Mouse (Mus musculus): ENCODE results near the gene Apbb2.

Gene Apbb2

DNA sequence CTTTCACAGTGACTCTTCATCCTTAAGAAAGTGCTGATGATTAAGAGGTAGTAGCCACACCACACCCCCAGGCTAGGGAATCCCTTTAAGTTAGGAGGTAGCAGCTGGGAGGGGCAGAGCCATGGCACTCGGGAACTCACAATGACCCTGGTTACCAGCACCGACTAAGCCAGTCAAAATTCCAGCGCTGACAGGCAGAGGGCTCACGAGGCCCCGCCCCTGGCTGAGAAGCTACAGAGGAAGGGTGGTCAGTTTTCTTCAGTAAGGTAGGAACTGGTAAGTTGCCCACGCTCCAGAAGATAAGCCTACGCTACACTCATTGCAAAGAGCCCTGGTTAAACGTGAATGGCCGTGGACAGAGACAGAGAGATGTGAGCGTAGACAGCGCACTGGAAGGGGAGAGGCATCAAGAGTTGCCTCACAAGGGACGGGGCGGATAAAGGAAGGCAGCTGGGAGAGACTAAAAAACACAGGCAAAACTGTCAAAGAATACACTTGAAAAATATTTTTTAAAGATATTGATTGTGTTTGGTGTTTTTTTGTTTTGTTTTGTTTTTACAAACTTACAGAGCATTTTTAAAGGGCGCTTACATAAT lies 100.1 kb downstream of the Apbb2 start:
- no peak for DNase-seq (ENCODE audit: low spot score in 2 of 2)

DNA sequence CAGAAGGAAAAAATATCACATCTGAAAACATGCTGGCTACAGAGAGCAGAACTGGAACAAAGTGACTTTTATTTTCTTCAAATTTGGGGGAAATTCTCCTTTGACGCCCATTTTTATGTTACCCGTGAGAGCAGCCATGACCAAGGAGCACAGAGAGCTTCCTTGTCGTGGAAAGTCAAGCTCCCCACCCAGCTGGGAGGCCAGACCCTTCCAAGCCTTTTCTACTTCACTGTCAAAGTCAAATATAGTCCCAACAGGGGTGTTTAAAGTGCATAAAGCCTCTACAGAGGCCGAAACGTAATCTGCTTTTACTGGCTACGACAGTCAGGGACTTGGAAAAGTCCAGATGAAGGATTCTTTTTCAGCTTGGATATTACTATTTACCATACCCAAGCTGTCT lies 101.1 kb downstream of the Apbb2 start:
- DNase-seq (ENCODE audit: low spot score in 2 of 2) = no peak

DNA sequence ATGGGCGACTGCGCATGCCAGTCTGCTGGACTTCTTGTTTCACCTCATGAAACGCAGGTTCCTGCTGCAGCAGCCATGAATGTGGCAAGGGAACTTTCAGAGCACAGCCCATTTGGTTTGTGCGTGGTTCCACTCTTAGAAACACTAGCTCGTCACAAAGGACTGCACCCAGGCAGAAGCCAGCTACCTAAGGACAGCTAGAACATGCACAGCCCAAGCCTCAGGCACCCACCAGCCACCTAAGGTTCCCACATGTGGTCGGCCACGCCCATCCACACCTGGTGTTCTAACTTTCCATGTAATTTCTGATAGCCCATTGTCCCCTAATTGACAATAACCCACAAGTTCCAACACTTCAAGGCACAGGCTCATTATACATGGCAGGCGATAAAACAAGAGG lies 102.3 kb downstream of the Apbb2 start:
- no peak for DNase-seq (ENCODE audit: low spot score in 2 of 2)

DNA sequence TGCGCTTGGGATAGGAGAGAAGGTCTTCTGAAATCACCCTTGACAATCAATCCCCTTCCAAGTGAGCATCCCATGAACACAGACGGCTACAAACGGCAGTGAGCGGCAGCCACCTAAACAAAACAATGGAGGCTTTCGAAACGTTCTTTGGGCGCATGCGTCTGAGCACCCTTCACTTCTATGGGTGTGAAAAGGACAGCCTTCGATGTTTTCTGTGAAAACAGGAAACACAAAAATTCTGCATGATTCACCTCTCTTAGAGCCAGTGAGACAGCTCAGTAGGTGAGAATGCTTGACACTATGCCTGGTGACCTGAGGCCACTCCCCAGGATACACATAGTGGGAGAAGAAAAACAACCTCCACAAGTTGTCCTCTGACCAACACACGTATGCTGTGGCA lies 103.3 kb downstream of the Apbb2 start:
- DNase-seq (ENCODE audit: low spot score in 2 of 2) = no peak

DNA sequence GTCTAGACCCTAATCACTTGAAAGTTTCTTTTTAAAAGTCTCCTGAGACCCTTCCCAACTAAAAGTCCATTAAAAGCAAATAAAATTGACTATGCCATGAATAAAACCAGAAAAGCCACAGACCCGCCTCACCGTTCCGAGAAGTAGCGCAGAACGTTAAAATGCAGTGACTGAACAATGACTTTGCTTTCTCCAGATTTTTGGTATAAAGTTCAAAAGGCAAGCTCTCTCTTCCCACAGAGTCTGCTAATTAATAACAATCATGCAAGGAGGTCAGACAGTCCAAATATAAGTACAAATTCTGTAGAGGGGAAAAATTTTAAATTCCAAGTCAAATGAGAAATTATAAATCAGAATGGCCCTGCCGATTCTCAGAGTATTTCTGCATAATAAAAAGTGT lies 103.9 kb downstream of the Apbb2 start:
- no peak for DNase-seq (ENCODE audit: low spot score in 2 of 2)

DNA sequence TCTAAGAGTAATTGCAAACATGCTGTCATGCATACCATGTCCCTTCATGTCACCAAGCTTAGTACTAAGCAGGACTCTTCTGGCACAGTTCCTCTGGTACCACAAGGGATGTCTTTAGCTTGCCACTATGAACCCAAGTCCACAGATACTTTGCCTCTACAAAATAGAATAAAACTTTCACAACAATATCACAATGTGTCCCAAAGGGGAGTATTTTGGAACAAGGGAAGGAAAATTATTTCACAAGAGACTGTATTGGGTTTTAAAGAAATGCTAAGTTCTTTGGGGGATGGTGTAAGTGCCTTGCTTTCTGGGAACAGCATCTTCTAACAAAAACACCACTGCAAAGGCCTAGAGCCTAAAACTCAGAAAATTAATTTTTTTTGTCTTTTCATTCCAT lies 105.2 kb downstream of the Apbb2 start:
- DNase-seq (ENCODE audit: low spot score in 2 of 2) = no peak

DNA sequence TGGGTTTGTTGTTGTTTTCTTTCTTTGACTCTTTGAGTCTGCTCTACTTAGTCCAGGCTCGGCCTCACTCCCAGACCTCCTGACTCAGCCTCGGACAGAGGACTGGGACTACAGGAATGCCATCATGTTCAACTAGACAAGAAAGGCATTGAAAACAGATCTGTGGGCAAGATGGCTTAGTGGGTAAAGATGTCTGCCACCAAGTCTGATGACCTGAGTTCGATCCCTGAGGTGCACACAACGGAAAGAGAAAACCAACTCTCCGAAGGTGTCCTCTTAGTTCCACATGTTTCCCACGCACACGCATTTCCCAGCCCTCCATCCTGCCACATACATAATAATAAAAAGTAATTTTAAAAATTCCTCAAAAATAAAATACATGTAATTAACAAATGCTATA lies 106.1 kb downstream of the Apbb2 start:
- no peak for DNase-seq (ENCODE audit: low spot score in 2 of 2)

DNA sequence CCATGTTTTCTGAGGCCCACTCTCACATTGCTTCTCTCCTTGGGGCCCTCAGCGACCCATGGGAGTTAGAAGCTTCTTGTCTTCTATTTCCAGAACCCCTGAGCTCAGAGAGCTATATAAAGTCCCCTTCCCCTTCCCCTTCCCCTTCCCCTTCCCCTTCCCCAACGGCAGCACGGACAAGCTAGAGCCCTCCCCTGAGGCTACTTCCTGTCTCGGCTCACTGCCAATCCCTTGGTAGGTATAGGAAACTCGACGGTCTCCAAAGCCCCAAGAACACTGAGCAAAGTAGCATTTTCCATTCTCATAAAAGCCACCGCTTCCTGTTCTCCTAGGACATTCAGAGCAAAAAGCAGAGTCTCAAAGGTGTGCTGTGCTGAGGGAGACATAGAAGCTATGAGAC lies 107.9 kb downstream of the Apbb2 start:
- DNase-seq (ENCODE audit: low spot score in 2 of 2) = no peak

DNA sequence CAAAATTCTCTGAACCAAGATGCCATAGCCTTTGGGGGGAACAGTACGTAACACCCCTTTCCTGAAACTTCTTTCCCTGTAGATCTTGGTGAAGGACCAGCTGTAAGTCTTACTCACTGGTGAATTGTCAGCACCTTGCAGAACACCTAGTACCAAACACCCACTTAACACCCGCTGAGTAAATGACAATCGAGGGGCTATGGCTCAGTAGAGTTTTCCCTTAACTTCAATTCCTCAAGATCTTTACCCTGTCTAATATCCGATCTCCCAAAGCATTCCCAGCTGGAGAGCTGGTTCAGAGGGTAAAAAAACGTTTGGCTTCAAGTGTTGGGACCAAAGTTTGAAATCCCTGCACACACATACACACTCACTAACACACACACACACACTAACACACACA lies 109.4 kb downstream of the Apbb2 start:
- no peak for DNase-seq (ENCODE audit: low spot score in 2 of 2)

DNA sequence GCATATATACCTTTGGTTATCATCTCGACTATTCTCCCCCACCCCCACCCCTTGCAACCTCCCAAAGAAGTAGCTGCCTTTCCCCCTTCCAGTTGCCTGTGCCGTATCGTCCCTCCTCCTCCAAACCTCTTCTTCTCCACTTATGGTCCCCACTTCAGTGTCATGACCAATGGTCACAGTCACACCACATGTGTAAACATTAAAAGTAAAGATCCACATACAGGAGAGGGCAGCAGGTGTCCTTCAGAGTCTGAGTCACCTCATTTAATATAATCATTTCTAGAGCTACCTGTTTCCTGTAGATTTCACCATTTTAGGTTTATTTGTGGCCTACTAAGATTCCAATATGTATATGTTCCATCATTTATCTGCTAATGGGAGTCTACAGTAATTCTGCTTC lies 113.0 kb downstream of the Apbb2 start:
- no peak for DNase-seq (ENCODE audit: low spot score in 2 of 2)

DNA sequence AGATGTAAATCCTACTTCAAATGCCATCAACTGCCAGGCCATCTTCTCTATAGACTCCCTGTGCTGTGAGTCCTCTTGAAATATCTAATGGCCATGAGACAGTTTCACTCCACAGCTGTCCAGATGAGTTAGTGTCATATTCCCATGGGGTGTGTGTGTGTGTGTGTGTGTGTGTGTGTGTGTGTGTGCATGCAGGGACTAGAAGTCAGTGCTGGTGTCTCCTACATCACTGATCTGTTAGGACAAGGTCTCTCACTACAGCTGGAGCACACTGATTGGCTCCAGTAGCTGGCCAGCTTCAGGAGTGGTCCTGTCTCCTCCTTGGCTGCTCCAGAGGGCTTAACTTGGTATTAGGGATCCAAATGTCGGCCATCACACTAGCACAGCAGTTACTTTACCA lies 113.5 kb downstream of the Apbb2 start:
- no peak for DNase-seq (ENCODE audit: low spot score in 2 of 2)

DNA sequence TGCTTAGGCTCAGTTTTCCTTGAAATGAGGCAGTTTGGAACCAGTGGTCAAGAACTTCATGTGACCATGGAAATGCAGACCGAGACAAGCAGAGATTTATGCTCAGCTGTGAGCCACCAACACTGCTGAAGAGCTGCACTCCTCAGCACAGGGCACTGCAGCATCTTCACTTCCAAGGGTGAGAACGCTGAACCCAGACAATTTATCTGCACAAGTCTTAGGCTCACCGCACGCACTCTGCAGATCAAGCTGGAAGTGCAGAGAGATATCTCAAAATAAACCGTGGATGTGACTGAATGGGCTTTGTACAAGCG lies 114.2 kb downstream of the Apbb2 start:
- DNase-seq (ENCODE audit: low spot score in 2 of 2) = no peak

DNA sequence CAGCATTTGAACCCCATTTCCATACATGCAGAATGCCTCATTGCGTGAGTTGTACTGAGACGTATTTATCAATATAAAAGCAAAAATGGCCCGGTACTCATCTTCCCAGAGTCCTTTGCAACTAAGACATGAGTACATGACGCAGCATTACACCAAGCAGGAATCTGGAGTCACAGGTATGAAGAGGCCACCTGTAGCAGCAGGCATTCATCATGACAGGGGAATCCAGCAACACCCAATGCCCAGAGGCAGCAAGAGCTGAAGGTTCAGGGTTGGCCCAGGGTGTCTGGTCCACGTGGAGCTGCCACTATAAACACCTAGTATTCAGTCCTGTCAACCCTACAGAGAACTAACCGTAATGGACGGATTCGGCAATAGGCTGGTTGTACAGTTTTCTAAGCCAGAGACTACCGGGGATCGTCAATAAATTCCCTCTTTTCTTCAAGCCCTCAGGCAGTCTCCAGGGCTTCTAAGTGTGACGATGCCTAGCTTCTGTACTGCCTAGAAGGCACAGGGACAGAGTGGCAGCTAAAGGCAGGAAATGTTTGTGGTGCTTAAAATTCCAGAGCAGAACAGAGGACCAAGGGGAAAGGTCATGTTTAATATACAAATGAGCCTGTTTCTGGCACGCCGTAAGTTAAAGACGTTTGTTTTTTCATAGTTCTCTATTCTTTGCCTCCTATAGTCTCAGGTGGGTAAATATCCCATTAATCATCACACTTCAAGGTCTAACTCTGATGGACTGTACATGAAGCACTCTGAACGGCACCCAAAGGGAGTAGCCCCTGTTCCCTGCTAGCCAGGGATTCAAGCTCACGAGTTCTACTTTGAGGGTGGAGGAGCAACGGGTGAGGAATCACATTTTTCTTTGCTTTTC lies 114.8 kb downstream of the Apbb2 start:
- no peak for DNase-seq (ENCODE audit: low spot score in 2 of 2)

DNA sequence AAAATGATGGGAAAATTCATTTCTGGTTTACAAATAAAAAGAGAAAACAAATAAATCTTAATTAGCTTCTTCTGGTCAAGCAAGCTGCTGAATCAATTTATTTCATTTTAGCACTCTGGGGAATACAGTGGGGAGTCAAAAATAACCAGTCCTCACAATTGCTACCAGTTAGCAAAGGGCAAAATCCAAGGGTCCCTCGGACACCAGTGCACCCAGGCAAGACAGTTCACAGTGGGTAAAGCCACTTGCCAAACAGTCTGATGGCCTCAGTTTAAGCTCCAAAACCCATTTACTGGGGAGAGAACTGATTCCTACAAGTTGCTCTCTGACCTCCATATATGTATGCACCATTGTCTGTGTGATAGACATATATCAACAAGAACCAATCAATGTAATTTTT lies 115.6 kb downstream of the Apbb2 start:
- no peak for DNase-seq (ENCODE audit: low spot score in 2 of 2)

DNA sequence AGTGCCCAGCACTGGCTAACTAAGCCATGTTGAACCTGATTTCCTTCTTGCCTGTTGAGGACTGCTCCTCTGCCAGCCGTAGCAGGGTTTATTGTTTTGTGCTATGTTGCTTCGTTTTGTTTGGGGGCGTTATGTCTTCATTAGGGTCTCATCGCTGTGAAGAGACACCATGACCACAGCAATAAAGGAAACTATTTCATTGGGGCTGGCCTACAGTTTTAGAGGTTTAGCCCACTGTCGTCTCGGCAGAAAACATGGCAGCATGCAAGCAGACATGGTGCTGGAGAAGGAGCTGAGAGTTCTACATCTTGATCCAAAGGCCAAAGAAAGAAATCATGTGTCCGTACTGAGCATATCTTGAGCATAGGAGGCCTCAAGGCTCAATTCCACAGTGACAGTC lies 119.0 kb downstream of the Apbb2 start:
- DNase-seq (ENCODE audit: low spot score in 2 of 2) = no peak

DNA sequence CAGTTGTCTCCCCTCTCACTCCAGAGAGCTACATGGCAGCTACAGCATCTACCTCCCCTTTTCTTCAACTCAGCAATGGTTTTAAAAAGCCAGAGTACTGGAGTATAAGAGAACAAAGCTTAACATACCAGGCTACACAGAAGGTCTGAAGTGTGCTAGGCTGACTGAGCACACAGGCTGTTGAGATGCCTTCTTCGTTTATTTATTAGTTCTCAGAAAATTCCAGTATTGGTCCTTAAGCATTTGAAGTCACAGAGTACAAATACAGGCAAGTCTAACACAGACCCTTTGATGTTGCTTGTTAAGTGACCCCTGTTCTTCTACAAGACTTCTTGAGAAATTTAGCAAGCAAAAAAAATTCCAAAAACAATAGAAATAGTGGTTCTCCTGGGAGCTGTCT lies 120.4 kb downstream of the Apbb2 start:
- no peak for DNase-seq (ENCODE audit: low spot score in 2 of 2)

DNA sequence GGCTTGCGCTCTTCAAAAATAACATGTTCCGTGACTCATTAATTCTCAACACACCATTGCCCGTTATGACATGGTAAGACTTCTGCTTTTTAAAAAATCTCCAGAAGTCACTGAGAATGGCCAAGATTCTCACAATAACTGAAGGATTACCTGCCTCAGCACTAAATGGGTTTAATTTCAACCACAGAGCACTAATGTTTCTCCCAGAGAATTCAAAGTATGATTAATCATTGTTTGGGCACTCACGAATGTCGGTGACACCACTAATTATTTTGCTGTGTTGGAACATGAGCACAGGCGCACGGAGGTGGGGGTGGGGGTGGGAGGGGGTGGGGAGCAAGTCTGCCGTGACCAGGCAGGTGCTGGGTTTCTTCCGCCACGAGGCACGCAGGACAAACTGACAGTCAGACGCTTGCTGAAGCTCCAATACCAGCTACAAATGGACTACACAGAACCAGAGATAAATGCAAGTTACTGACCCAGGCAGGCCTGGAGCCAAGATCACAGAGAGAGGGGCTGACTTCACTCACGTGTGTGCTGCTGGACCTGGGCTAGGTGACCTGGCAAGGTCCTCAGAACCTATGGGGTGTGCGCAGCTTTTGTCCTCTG lies 121.0 kb downstream of the Apbb2 start:
- no peak for DNase-seq (ENCODE audit: low spot score in 2 of 2)

DNA sequence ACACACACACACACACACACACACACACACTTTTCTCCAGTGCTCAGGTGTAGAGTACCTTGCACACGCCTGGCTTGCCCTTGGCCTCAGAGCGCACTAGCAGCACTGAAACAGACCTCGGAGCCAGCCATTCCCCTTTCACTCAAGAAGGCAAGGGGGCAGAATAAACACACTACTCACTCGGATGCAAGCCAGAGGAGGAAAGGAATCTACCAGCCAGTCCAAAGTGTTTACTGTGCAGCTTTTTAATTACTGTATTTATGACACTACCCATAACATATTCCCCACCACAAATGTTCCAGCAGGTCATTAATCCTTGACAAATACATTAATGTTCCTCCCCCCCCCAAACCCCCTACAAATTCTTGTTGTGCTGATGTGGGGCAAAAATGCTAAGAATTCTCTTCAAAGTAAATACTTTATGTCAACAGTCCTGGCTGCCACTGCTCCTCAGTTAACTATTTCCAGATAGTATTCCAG lies 121.7 kb downstream of the Apbb2 start:
- DNase-seq (ENCODE audit: low spot score in 2 of 2) = no peak

DNA sequence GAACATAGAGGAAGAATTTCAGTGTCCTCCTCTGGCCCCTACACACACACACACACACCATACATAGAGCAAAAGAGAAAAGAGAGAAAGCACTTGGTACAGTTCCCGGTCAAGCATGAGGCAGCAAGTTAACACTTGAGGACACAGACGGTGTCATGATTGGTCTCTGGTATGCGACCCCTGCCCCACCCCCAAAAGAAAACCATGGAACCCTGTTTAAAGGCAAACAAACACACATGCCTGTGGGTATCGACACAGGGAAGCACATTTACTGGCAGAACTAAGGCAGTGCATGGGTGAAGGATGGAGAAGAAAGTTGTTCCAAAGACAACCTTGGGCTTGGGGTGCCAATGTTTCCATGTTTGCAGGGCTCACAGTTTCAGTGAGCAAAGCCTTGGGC lies 123.9 kb downstream of the Apbb2 start:
- DNase-seq (ENCODE audit: low spot score in 2 of 2) = no peak

DNA sequence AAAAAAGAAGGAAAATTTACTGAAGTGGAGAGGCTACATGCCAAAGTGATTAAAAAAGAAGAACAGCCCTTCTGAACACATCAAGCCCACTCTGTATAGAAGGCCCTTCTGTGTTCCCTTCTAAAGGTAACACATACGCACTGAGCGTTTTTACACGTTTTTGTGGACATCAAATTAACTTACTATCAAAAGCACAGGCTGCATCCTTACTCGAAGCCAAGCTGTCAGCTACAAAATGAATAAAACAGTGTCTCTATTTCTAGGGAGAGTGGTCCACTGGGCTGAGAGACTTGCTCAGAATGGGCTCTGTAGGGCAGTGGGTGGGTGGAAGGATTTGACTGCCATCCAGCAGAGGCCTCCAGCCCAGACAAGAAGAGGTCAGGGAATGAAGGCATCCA lies 126.0 kb downstream of the Apbb2 start:
- no peak for DNase-seq (ENCODE audit: low spot score in 2 of 2)

DNA sequence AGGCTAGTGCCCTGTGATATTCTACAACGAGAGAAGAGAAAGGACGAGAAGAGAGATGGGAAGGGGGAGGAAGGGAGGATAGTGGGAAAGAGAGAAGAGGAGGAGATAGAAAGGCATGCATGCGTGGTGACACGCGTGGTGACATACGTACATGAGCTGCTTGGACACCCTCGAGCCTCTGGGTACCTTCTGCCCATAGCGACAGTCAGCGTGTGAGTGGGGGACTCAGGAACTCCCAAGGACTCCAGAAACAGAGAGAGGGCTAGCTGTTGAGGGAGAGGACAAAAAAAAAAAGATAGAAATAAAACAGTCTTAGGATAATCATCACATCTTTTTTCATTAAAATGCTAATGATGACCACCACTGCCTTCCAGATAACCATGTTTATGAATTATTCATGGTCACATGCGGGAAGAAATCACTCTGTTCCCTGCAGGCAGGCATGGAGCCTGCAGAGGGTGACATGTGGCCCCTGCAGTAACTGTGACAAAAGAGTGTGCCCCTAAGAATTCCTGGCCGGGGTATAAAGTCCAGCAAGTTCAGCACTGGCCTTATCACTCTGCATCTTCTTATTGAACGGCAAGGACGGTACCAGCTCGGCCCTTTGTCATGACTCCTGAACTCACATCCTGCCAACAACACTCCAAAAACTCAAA lies 126.5 kb downstream of the Apbb2 start:
- DNase-seq (ENCODE audit: low spot score in 2 of 2) = no peak

DNA sequence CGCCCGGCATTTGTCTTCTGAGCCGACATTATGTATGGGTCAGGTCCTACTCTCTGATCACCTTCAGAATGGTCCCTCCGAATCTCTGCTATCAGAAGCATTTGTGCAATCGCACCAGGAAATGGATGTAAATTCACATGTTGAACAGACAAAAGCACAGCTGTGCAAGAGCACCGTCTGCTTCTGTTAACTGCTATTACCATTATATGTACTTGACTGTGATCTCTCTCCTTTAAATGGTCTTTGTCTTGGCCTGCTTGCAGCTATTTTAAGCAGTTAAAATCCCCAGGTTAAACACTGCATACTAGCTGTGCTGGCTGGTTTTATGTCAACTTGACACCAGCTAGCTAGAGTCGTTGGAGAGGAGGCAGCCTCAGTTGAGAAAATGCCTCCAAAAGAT lies 132.6 kb downstream of the Apbb2 start:
- DNase-seq (ENCODE audit: low spot score in 2 of 2) = no peak

DNA sequence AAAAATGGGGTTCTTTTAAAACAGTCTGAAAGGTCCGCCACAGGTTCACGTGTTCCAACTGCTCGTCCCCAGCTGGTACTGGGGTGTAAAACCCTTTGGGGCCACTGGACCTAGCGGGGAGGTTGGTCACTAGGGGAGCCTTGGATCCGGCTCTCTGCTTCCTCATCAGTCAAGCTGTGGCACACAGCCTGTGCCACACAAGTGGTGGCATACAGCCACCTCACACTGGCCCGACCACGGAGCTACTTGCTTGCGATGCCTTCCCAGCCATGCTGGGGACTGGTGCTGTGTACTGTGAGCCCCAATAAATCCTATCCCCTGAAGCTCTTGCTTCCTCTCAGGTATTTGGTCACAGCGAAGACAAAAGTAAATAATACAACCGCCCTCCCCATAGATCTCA lies 142.3 kb downstream of the Apbb2 start:
- DNase-seq (ENCODE audit: low spot score in 2 of 2) = no peak
